Mouse (Mus musculus) forebrain, postnatal 0 days (tissue): ENCODE data around the gene Pogk. TPM values are rescaled to one million over a fixed set of nuclear protein-coding genes. Genes with fewer than 3 reads are reported as not detected.
A peak's percentile ranks its signal among the peaks of the same experiment; 100 is the strongest.

Experiments used
- ATAC-seq: fragments of 200-750 bp; cut with Nextera tagmentation; 2 replicates; pipeline ENCODE4 v1.8.0; 2017; ENCODE audit warnings: mild to moderate bottlenecking, moderate library complexity
- DNase-seq: peaks from one replicate; pipeline ENCODE4 v3.0.0-alpha.2; 2015
- H3K27ac ChIP-seq: fragments of 300-500 bp; sonication (generic); 2 replicates; pipeline ENCODE4 v1.5.1; 2014; ENCODE audit warnings: low read depth, mild to moderate bottlenecking, antibody characterized with exemption, low read length, moderate library complexity, mixed read lengths
- H3K27me3 ChIP-seq: fragments of 300-500 bp; sonication (generic); 2 replicates; pipeline ENCODE4 v1.6.1; 2014; ENCODE audit warnings: mild to moderate bottlenecking, low read length, mixed read lengths; ENCODE audit not compliant: insufficient read depth
- H3K36me3 ChIP-seq: fragments of 300-500 bp; sonication (generic); 2 replicates; pipeline ENCODE4 v1.6.1; 2014; ENCODE audit warnings: mild to moderate bottlenecking, moderate library complexity; ENCODE audit not compliant: insufficient read depth
- H3K4me1 ChIP-seq: fragments of 300-500 bp; sonication (generic); 2 replicates; pipeline ENCODE4 v1.6.1; 2014; ENCODE audit warnings: antibody characterized with exemption; ENCODE audit not compliant: insufficient read depth
- H3K4me2 ChIP-seq: fragments of 300-500 bp; sonication (generic); 2 replicates; pipeline ENCODE4 v1.6.1; 2014; ENCODE audit warnings: low read depth, mild to moderate bottlenecking, moderate library complexity
- H3K4me3 ChIP-seq: fragments of 300-500 bp; sonication (generic); 2 replicates; pipeline ENCODE4 v1.5.1; 2014; ENCODE audit warnings: low read depth, low read length, mixed read lengths
- H3K9ac ChIP-seq: fragments of 300-500 bp; sonication (generic); 2 replicates; pipeline ENCODE4 v1.6.1; 2014; ENCODE audit warnings: mild to moderate bottlenecking
- H3K9me3 ChIP-seq: fragments of 300-500 bp; sonication (generic); 2 replicates; pipeline ENCODE4 v1.6.1; 2016; ENCODE audit warnings: low read length
- CTCF ChIP-seq: sonication (generic); IDR thresholded peaks from 2 replicates; pipeline ENCODE4 v1.5.1; 2016; ENCODE audit warnings: antibody characterized with exemption, control low read depth, low read depth
- WGBS: fragments of 180-500 bp; shearing (Covaris S2); extraction: QIAGEN DNeasy Blood & Tissue Kit; methylation state at CpG from one replicate; pipeline ENCODE4 v1.1.7; 2014; 5-methylcytosine and 5-hydroxymethylcytosine counted together
- polyA plus RNA-seq: library from polyadenylated mRNA; unstranded; fragments of >200 nt; fragmentation: Nextera tagmentation; extraction: Ambion mirVana; gene quantifications from 2 replicates; pipeline ENCODE4 v1.2.1, GENCODE M21; 2015
- total RNA-seq: library from RNA; depleted of rRNA; stranded (reverse); fragments of >200 nt; gene quantifications from 2 replicates; pipeline ENCODE4 v1.2.3, GENCODE M21; 2014

Gene Pogk
- total and polyA plus RNA-seq, 2 experiments from 2014 or later, result 22.6 to 92.6 TPM

- no peaks in the 10 kb centered on the region for H3K36me3 ChIP-seq
- H3K27ac ChIP-seq, result no peak overlapping the region
- no peaks in the 10 kb centered on the region for H3K27me3 ChIP-seq
- H3K4me3 ChIP-seq, result no peak overlapping the region
- ATAC-seq (no peak), DNase-seq (no peak)
- 66% methylated on average over 3 of the region's 3 CpGs for WGBS
- TF ChIP-seq CTCF, result no peak
- H3K4me2 ChIP-seq, result no peak overlapping the region
- no peaks in the 10 kb centered on the region for H3K4me1 ChIP-seq
- no peaks in the 10 kb centered on the region for H3K9me3 ChIP-seq
- H3K9ac ChIP-seq, result no peak overlapping the region
Observed at GRCm38 (mm10) chr1:166362659-166363058, 47.0 kb downstream of the Pogk start.

- Histone ChIP-seq H3K9ac (no peak overlapping the region), H3K27me3 (no peaks in the 10 kb centered on the region), H3K36me3 (no peaks in the 10 kb centered on the region), H3K9me3 (no peaks in the 10 kb centered on the region), H3K4me3 (no peak overlapping the region), H3K27ac (no peak overlapping the region), H3K4me1 (no peaks in the 10 kb centered on the region), H3K4me2 (no peak overlapping the region)
- TF ChIP-seq CTCF, result peak; percentile 51
- ATAC-seq, result no peak
- WGBS, result 73% methylated on average over 3 of the region's 3 CpGs
- no peak for DNase-seq
Observed at GRCm38 (mm10) chr1:166361842-166362241, 47.8 kb downstream of the Pogk start.

- no peak for ATAC-seq
- H3K4me1 ChIP-seq, result no peaks in the 10 kb centered on the region
Observed at GRCm38 (mm10) chr1:166360896-166361295, 48.8 kb downstream of the Pogk start.

GRCm38 (mm10) chr1:166360157-166360855, 49.4 kb downstream of the Pogk start:
- H3K4me1 ChIP-seq, result no peaks in the 10 kb centered on the region
- 0 out of 2 replicates have a peak overlapping the region, but pooled peaks have one; percentile 10 for H3K9ac ChIP-seq
- no peaks in the 10 kb centered on the region for H3K27me3 ChIP-seq
- DNase-seq (peak; percentile 80), ATAC-seq (peak; percentile 96)
- no peaks in the 10 kb centered on the region for H3K36me3 ChIP-seq
- H3K27ac ChIP-seq, result no peak overlapping the region
- peak; percentile 95 for TF ChIP-seq CTCF
- H3K4me3 ChIP-seq, result no peak overlapping the region
- H3K9me3 ChIP-seq, result no peaks in the 10 kb centered on the region
- no peak overlapping the region for H3K4me2 ChIP-seq
- 25% methylated on average over 14 of the region's 14 CpGs for WGBS

More at GRCm38 (mm10) chr1:166360896-166361295, 48.8 kb downstream of the Pogk start:
- Histone ChIP-seq H3K9ac (no peak overlapping the region), H3K36me3 (no peaks in the 10 kb centered on the region), H3K9me3 (no peaks in the 10 kb centered on the region), H3K4me3 (no peak overlapping the region), H3K27ac (no peak overlapping the region), H3K4me2 (no peak overlapping the region), H3K27me3 (no peaks in the 10 kb centered on the region)
- no peak for TF ChIP-seq CTCF
- DNase-seq, result no peak
- WGBS, result 73% methylated on average over 5 of the region's 5 CpGs

GRCm38 (mm10) chr1:166349751-166350150, 59.9 kb downstream of the Pogk start:
- no peaks in the 10 kb centered on the region for H3K27me3 ChIP-seq
- H3K27ac ChIP-seq, result no peak overlapping the region
- H3K36me3 ChIP-seq, result no peaks in the 10 kb centered on the region
- H3K9ac ChIP-seq, result no peak overlapping the region
- no peak overlapping the region for H3K4me3 ChIP-seq
- DNase-seq (no peak), ATAC-seq (no peak)
- H3K4me1 ChIP-seq, result no peaks in the 10 kb centered on the region
- no peak overlapping the region for H3K4me2 ChIP-seq
- no peak for TF ChIP-seq CTCF
- no peaks in the 10 kb centered on the region for H3K9me3 ChIP-seq
- WGBS, result 86% methylated on average over 11 of the region's 11 CpGs

GRCm38 (mm10) chr1:166349341-166349740, 60.3 kb downstream of the Pogk start:
- H3K4me3 ChIP-seq, result no peak overlapping the region
- H3K36me3 ChIP-seq, result no peaks in the 10 kb centered on the region
- DNase-seq (no peak), ATAC-seq (no peak)
- no peak for TF ChIP-seq CTCF
- no peaks in the 10 kb centered on the region for H3K27me3 ChIP-seq
- no peak overlapping the region for H3K9ac ChIP-seq
- 0 out of 2 replicates have a peak, but pooled peaks cover under 1% of the 10 kb centered on the region for H3K4me1 ChIP-seq
- H3K4me2 ChIP-seq, result no peak overlapping the region
- H3K9me3 ChIP-seq, result no peaks in the 10 kb centered on the region
- WGBS, result 81% methylated on average over 3 of the region's 3 CpGs
- no peak overlapping the region for H3K27ac ChIP-seq

DNA sequence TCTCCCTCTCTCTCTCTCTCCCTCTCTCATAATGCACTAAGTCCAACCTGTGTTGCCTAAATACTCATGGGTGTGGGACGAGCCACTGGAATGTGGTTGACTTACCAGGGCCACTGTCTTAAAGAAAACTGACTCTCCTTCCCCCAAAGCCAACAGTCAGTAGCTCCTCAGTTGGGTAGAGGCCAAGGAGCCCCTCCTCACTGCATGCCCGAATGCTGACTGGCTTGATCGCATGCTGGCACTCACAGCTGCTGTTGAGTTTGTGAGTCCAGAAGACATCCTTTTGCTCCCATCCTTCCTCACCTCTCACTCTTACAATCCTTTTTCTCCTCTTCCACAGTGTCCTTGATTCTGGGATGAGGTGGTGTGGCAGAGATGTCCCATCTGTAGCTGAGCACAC, 62.8 kb downstream of the Pogk start:
- WGBS, result 75% methylated on average over 3 of the region's 3 CpGs
- no peak overlapping the region for H3K27ac ChIP-seq
- H3K36me3 ChIP-seq, result no peaks in the 10 kb centered on the region
- no peaks in the 10 kb centered on the region for H3K27me3 ChIP-seq
- H3K9me3 ChIP-seq, result no peaks in the 10 kb centered on the region
- ATAC-seq (no peak), DNase-seq (no peak)
- H3K4me2 ChIP-seq, result no peak overlapping the region
- no peak for TF ChIP-seq CTCF
- no peak overlapping the region for H3K4me3 ChIP-seq
- 0 out of 2 replicates have a peak, but pooled peaks cover 3% of the 10 kb centered on the region for H3K4me1 ChIP-seq
- no peak overlapping the region for H3K9ac ChIP-seq
